Mouse (Mus musculus): ENCODE data around the gene Rbm19. TPM values are rescaled to one million over a fixed set of nuclear protein-coding genes. Genes with fewer than 3 reads are reported as not detected.

Gene Rbm19
- total and polyA plus RNA-seq, 2 experiments from 2014 or later, result 10.2 to 20.8 TPM

- 64% methylated on average over 3 of the region's 3 CpGs for WGBS
- Histone ChIP-seq H3K27me3 (ENCODE audit: control insufficient read depth, insufficient read depth, low read length) (peaks cover 20% of the 10 kb centered on the region), H3K9me3 (replicated peaks; ENCODE audit: control insufficient read depth, low read length) (no peaks in the 10 kb centered on the region), H3K9ac (replicated peaks; ENCODE audit: low read depth, low read length) (no peak overlapping the region), H3K36me3 (replicated peaks; ENCODE audit: control insufficient read depth, insufficient read depth, low read length) (peaks cover 10% of the 10 kb centered on the region; the same call in 1 of the 2 replicates), H3K4me3 (ENCODE audit: low read depth, low read length) (no peak overlapping the region), H3K4me2 (ENCODE audit: low read depth, low read length) (no peak overlapping the region), H3K27ac (ENCODE audit: low read depth) (no peak overlapping the region), H3K4me1 (ENCODE audit: control insufficient read depth, insufficient read depth) (no peaks in the 10 kb centered on the region)
- TF ChIP-seq EP300 (IDR thresholded peaks at IDR 0.05; ENCODE audit: low read depth), result no peak
- TF ChIP-seq CTCF (IDR thresholded peaks at IDR 0.05; ENCODE audit: low read depth), result no peak
- ATAC-seq (ENCODE audit: insufficient read depth, low read depth), result no peak
- no peak for DNase-seq (ENCODE audit: low spot score)
These were observed 88.1 kb downstream of the Rbm19 start for GRCm38 (mm10) chr5:120204316-120204715.

DNA sequence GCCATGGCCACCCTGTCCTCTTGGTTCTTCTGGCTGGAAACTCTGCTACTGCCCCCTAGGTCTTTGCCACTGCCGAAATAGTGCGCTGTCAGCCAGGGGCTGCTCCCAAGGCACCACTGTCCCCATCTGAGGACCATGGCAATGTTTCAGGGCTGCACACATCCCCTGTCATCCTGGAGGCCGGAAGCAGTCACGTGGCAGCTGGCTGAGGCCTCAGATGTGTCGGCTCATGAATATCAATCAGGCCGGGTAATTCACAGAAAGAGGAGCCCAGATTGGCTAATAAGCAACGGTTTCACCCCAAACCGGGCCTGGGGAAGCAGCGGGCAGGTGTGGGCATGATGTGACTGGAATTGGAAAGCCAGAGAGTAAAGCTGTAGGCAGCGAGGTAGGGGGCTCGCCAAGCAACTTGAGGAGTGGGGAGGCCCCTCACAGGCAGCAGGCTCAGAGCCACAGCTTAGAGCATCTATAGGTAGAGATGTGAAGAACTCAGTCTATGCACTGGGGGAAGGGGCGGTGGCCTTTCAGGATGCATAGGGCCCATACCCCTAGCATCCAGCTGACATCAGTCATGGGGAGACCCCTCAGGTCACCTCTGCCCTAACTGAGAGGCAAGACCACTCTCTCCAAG is 90.2 kb downstream of the Rbm19 start:
- Histone ChIP-seq H3K4me3 (ENCODE audit: low read depth, low read length) (no peak overlapping the region), H3K36me3 (replicated peaks; ENCODE audit: control insufficient read depth, insufficient read depth, low read length) (no peaks in the 10 kb centered on the region), H3K27me3 (ENCODE audit: control insufficient read depth, insufficient read depth, low read length) (peaks cover 36% of the 10 kb centered on the region), H3K27ac (ENCODE audit: low read depth) (no peak overlapping the region), H3K4me1 (ENCODE audit: control insufficient read depth, insufficient read depth) (no peaks in the 10 kb centered on the region), H3K4me2 (ENCODE audit: low read depth, low read length) (no peak overlapping the region), H3K9me3 (replicated peaks; ENCODE audit: control insufficient read depth, low read length) (no peaks in the 10 kb centered on the region), H3K9ac (replicated peaks; ENCODE audit: low read depth, low read length) (no peak overlapping the region)
- DNase-seq (ENCODE audit: low spot score) (no peak), ATAC-seq (ENCODE audit: insufficient read depth, low read depth) (no peak)
- TF ChIP-seq CTCF (IDR thresholded peaks at IDR 0.05; ENCODE audit: low read depth), result no peak
- no peak for TF ChIP-seq EP300 (IDR thresholded peaks at IDR 0.05; ENCODE audit: low read depth)
- WGBS, result 62% methylated on average over 12 of the region's 12 CpGs

DNA sequence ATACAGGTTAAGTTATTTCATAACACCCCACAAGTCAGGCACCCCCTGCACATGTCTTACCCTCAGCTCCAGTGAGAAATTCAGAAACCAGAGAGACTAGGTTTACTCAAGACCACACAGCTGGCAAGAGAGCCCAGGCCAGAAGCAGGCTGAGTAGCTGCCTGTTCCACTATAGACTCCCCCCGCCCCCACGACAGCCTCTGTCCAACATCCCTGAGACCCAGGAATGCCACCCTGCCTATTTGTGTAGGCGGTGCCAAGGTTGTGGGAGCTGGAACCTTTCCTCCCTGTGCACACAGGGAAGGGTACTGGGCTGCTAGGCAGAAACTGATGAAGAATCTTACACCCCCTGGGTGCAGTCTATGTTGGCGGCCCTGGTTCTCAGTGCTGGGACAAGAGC is 91.2 kb downstream of the Rbm19 start:
- 46% methylated on average over 4 of the region's 4 CpGs for WGBS
- Histone ChIP-seq H3K9me3 (replicated peaks; ENCODE audit: control insufficient read depth, low read length) (no peaks in the 10 kb centered on the region), H3K4me2 (ENCODE audit: low read depth, low read length) (no peak overlapping the region), H3K27me3 (ENCODE audit: control insufficient read depth, insufficient read depth, low read length) (peaks cover 38% of the 10 kb centered on the region), H3K9ac (replicated peaks; ENCODE audit: low read depth, low read length) (no peak overlapping the region), H3K4me1 (ENCODE audit: control insufficient read depth, insufficient read depth) (no peaks in the 10 kb centered on the region), H3K27ac (ENCODE audit: low read depth) (no peak overlapping the region), H3K4me3 (ENCODE audit: low read depth, low read length) (no peak overlapping the region), H3K36me3 (replicated peaks; ENCODE audit: control insufficient read depth, insufficient read depth, low read length) (no peaks in the 10 kb centered on the region)
- DNase-seq (ENCODE audit: low spot score) (peak; percentile 23), ATAC-seq (ENCODE audit: insufficient read depth, low read depth) (no peak)
- TF ChIP-seq CTCF (IDR thresholded peaks at IDR 0.05; ENCODE audit: low read depth) (no peak), EP300 (IDR thresholded peaks at IDR 0.05; ENCODE audit: low read depth) (no peak)

DNA sequence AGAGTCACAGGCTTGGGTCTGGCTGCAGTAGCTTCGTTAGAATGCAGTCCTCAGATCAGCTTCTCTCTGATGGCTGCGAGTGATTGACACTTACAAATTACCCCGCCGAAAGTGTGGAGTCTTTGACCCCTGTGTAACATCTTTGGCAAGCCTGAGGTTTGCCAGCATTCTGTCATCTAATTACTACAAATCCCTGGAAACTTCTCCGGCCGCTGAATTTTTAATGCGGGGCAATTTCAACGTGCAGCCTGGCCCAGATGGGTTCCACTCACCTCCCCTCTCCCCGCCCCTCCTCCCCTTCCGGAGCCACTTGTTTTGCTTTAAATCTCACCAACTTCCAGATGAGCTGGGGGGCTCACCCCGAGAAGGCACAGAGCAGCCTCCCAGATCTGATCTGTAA is 94.4 kb downstream of the Rbm19 start:
- no peak for DNase-seq (ENCODE audit: low spot score)
- H3K9ac ChIP-seq (replicated peaks; ENCODE audit: low read depth, low read length), result no peak overlapping the region
- no peaks in the 10 kb centered on the region for H3K36me3 ChIP-seq (replicated peaks; ENCODE audit: control insufficient read depth, insufficient read depth, low read length)
- 0 out of 2 replicates have a peak, but pooled peaks have one; percentile 9 for ATAC-seq (ENCODE audit: insufficient read depth, low read depth)
- H3K27me3 ChIP-seq (ENCODE audit: control insufficient read depth, insufficient read depth, low read length), result peaks cover 38% of the 10 kb centered on the region
- no peaks in the 10 kb centered on the region for H3K9me3 ChIP-seq (replicated peaks; ENCODE audit: control insufficient read depth, low read length)
- H3K4me1 ChIP-seq (ENCODE audit: control insufficient read depth, insufficient read depth), result no peaks in the 10 kb centered on the region
- H3K4me3 ChIP-seq (ENCODE audit: low read depth, low read length), result no peak overlapping the region
- H3K27ac ChIP-seq (ENCODE audit: low read depth), result no peak overlapping the region
- TF ChIP-seq EP300 (IDR thresholded peaks at IDR 0.05; ENCODE audit: low read depth), result no peak
- no peak for TF ChIP-seq CTCF (IDR thresholded peaks at IDR 0.05; ENCODE audit: low read depth)
- H3K4me2 ChIP-seq (ENCODE audit: low read depth, low read length), result peak overlapping the region; percentile 16; the same call in 1 of the 2 replicates
- WGBS, result 13% methylated on average over 11 of the region's 11 CpGs

DNA sequence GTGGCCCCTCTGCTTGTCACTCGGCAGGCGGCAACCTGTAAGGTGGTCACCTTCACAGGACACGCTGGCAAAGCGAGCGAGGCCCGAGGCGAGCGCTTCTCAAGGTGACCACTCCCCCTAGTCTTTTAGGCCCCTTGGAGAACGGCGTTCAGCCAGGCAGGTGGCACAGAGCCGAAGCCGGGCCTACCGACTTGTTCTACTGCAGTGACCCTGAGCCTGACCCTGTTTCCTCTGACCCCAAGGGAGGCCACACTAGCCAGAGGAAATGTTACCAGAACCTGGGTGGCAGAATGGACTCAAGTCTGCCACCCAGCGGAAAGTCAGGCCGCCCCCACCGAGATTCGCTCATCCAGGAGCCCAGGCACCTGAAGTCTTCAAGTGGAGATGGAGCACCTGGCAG is 94.9 kb downstream of the Rbm19 start:
- DNase-seq (ENCODE audit: low spot score) (peak; percentile 10), ATAC-seq (ENCODE audit: insufficient read depth, low read depth) (0 out of 2 replicates have a peak, but pooled peaks have one; percentile 31)
- no peaks in the 10 kb centered on the region for H3K4me1 ChIP-seq (ENCODE audit: control insufficient read depth, insufficient read depth)
- H3K4me3 ChIP-seq (ENCODE audit: low read depth, low read length), result no peak overlapping the region
- no peak overlapping the region for H3K27ac ChIP-seq (ENCODE audit: low read depth)
- H3K4me2 ChIP-seq (ENCODE audit: low read depth, low read length), result peak overlapping the region; percentile 16; the same call in 1 of the 2 replicates
- TF ChIP-seq EP300 (IDR thresholded peaks at IDR 0.05; ENCODE audit: low read depth) (no peak), CTCF (IDR thresholded peaks at IDR 0.05; ENCODE audit: low read depth) (peak; percentile 49)
- 6% methylated on average over 17 of the region's 17 CpGs for WGBS
- no peaks in the 10 kb centered on the region for H3K36me3 ChIP-seq (replicated peaks; ENCODE audit: control insufficient read depth, insufficient read depth, low read length)
- H3K9me3 ChIP-seq (replicated peaks; ENCODE audit: control insufficient read depth, low read length), result no peaks in the 10 kb centered on the region
- no peak overlapping the region for H3K9ac ChIP-seq (replicated peaks; ENCODE audit: low read depth, low read length)
- H3K27me3 ChIP-seq (ENCODE audit: control insufficient read depth, insufficient read depth, low read length), result peaks cover 38% of the 10 kb centered on the region

DNA sequence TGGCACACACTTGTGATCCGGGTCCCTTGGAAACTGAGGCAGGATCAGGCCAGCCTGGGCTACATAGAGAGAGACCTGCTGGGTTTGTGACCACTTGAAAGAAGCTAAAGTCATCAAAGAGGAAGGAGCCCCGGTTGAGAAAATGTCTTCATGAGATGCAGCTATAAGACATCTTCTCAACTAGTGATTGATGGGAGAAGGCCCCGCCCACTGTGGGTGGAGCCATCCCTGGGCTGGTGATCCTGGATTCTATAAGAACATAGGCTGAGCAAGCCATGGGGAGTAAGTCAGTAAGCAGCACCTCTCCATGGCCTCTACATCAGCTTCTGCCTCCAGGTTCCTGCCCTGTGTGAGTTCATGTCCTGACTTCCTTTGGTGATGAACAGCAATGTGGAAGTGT is 98.2 kb downstream of the Rbm19 start:
- DNase-seq (ENCODE audit: low spot score), result no peak
- WGBS, result 60% methylated on average over 3 of the region's 3 CpGs
- no peak for ATAC-seq (ENCODE audit: insufficient read depth, low read depth)
- H3K9ac ChIP-seq (replicated peaks; ENCODE audit: low read depth, low read length), result no peak overlapping the region
- TF ChIP-seq EP300 (IDR thresholded peaks at IDR 0.05; ENCODE audit: low read depth), result no peak
- no peak for TF ChIP-seq CTCF (IDR thresholded peaks at IDR 0.05; ENCODE audit: low read depth)
- no peak overlapping the region for H3K4me3 ChIP-seq (ENCODE audit: low read depth, low read length)
- no peaks in the 10 kb centered on the region for H3K36me3 ChIP-seq (replicated peaks; ENCODE audit: control insufficient read depth, insufficient read depth, low read length)
- no peaks in the 10 kb centered on the region for H3K4me1 ChIP-seq (ENCODE audit: control insufficient read depth, insufficient read depth)
- H3K9me3 ChIP-seq (replicated peaks; ENCODE audit: control insufficient read depth, low read length), result no peaks in the 10 kb centered on the region
- no peak overlapping the region for H3K4me2 ChIP-seq (ENCODE audit: low read depth, low read length)
- H3K27me3 ChIP-seq (ENCODE audit: control insufficient read depth, insufficient read depth, low read length), result peaks cover 19% of the 10 kb centered on the region
- H3K27ac ChIP-seq (ENCODE audit: low read depth), result no peak overlapping the region

All from heart, postnatal 0 days (tissue).